Mouse (Mus musculus) stomach, postnatal 0 days (tissue): Measurements from ENCODE around the gene Lrch1. TPM values are rescaled to one million over a fixed set of nuclear protein-coding genes. Genes with fewer than 3 reads are reported as not detected.

ENCODE experiments used
- ATAC-seq: fragments of 200-750 bp; cut with Nextera tagmentation; 2 replicates; pipeline ENCODE4 v1.8.0; 2017; ENCODE audit not compliant: low FRiP score, low TSS enrichment
- DNase-seq: peaks from one replicate; pipeline ENCODE4 v3.0.0-alpha.2; 2016; ENCODE audit warnings: low spot score
- H3K27ac ChIP-seq: fragments of 300-500 bp; sonication (generic); replicated peaks from 2 replicates; pipeline ENCODE4 v1.5.1; 2014; ENCODE audit warnings: mild to moderate bottlenecking, control low read depth
- H3K27me3 ChIP-seq: fragments of 300-500 bp; sonication (generic); 2 replicates; pipeline ENCODE4 v1.6.1; 2014; ENCODE audit warnings: low read length; ENCODE audit not compliant: control insufficient read depth, insufficient read depth
- H3K36me3 ChIP-seq: fragments of 300-500 bp; sonication (generic); 2 replicates; pipeline ENCODE4 v1.6.1; 2014; ENCODE audit warnings: low read length, mixed read lengths; ENCODE audit not compliant: control insufficient read depth, insufficient read depth
- H3K4me1 ChIP-seq: fragments of 300-500 bp; sonication (generic); replicated peaks from 2 replicates; pipeline ENCODE4 v1.6.1; 2014; ENCODE audit warnings: antibody characterized with exemption; ENCODE audit not compliant: control insufficient read depth, insufficient read depth
- H3K4me2 ChIP-seq: fragments of 300-500 bp; sonication (generic); replicated peaks from 2 replicates; pipeline ENCODE4 v1.6.1; 2014; ENCODE audit warnings: low read depth, mild to moderate bottlenecking, control low read depth, moderate library complexity
- H3K4me3 ChIP-seq: fragments of 300-500 bp; sonication (generic); 2 replicates; pipeline ENCODE4 v1.5.1; 2014; ENCODE audit warnings: low read depth, low read length, control low read depth
- H3K9ac ChIP-seq: fragments of 300-500 bp; sonication (generic); 2 replicates; pipeline ENCODE4 v1.6.1; 2014; ENCODE audit warnings: mild to moderate bottlenecking, low read length, control low read depth, mixed read lengths
- H3K9me3 ChIP-seq: fragments of 300-500 bp; sonication (generic); 2 replicates; pipeline ENCODE4 v1.6.1; 2016; ENCODE audit warnings: low read length; ENCODE audit not compliant: control insufficient read depth
- CTCF ChIP-seq: IDR thresholded peaks from 2 replicates; pipeline ENCODE4 v1.5.1; 2016; ENCODE audit warnings: antibody characterized with exemption, low read depth, mild to moderate bottlenecking, moderate library complexity
- EP300 ChIP-seq: optimal IDR thresholded peaks from 2 replicates; pipeline ENCODE3; 2016; ENCODE audit warnings: antibody characterized with exemption
- WGBS: fragments of 180-500 bp; shearing (Covaris S2); extraction: QIAGEN DNeasy Blood & Tissue Kit; methylation state at CpG from one replicate; pipeline ENCODE4 v1.1.7; 2014; 5-methylcytosine and 5-hydroxymethylcytosine counted together
- polyA plus RNA-seq: library from polyadenylated mRNA; unstranded; fragments of >200 nt; fragmentation: Nextera tagmentation; extraction: Ambion mirVana; gene quantifications from 2 replicates; pipeline ENCODE4 v1.2.1, GENCODE M21; 2015

Gene Lrch1
- polyA plus RNA-seq, 1 experiment from 2014 or later = 11.7 TPM

DNA sequence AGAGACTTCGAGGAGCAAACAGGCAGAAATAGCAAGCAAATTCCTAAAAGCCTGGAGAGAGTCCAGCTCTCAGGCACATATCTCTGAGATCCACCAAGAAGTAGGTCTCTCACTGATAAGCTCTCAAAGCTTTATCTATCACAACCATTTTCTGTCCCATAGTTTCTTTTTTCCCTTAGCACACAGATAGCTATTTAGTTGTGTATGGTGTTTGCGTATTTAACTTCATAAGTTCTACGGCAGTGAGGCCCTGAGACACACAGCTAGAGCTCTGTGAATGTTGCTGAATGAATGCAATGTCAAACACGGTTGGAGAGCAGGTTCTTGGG is 78.8 kb downstream of the Lrch1 start:
- Histone ChIP-seq H3K4me3 (no peak overlapping the region), H3K27ac (0 out of 2 replicates have a peak overlapping the region, but pooled peaks have one; percentile 13), H3K36me3 (no peaks in the 10 kb centered on the region), H3K27me3 (no peaks in the 10 kb centered on the region), H3K4me2 (no peak overlapping the region), H3K4me1 (peaks cover 16% of the 10 kb centered on the region), H3K9me3 (no peaks in the 10 kb centered on the region), H3K9ac (no peak overlapping the region)
- TF ChIP-seq CTCF (no peak), EP300 (no peak)
- DNase-seq = no peak
- no peak for ATAC-seq
- WGBS = 65% methylated on average over 4 of the region's 4 CpGs

DNA sequence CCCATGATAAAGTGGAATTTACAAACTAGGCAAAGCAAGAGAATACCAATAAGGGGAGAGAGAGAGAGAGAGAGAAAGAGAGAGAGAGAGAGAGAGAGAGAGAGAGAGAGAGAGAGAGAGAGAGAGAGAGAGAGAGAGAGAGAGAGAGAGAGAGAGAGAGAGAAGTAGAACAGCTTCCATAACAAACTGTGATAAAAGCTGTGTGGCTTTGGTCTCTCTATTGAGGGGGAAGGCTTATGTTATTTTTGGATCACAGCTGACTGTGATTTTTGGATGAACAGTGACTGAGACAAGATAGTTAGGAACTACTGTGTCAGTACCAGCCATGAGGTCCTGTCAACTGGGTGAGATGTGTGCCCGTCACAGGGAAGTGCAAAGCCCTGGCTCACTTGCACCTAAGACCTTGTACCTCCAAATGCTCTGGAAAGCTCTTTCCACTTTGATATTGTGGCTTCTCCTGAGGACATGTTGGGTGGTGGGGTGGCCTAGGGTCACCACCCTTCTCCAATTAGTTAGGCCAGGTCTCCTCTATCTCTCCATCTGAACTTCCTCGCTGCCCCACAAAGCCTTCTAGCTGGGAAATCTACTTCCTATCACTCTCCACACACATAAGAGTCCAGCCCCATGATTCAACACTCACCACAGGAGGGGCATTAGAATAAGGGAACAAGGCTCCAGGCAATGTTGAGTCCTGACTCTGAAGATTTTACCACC is 79.3 kb downstream of the Lrch1 start:
- Histone ChIP-seq H3K9me3 (no peaks in the 10 kb centered on the region), H3K9ac (no peak overlapping the region), H3K4me1 (peaks cover 16% of the 10 kb centered on the region), H3K36me3 (no peaks in the 10 kb centered on the region), H3K27ac (0 out of 2 replicates have a peak overlapping the region, but pooled peaks have one; percentile 13), H3K4me2 (no peak overlapping the region), H3K4me3 (no peak overlapping the region), H3K27me3 (no peaks in the 10 kb centered on the region)
- DNase-seq = no peak
- TF ChIP-seq EP300 (no peak), CTCF (no peak)
- ATAC-seq = no peak
- WGBS = 63% methylated on average over 2 of the region's 2 CpGs

DNA sequence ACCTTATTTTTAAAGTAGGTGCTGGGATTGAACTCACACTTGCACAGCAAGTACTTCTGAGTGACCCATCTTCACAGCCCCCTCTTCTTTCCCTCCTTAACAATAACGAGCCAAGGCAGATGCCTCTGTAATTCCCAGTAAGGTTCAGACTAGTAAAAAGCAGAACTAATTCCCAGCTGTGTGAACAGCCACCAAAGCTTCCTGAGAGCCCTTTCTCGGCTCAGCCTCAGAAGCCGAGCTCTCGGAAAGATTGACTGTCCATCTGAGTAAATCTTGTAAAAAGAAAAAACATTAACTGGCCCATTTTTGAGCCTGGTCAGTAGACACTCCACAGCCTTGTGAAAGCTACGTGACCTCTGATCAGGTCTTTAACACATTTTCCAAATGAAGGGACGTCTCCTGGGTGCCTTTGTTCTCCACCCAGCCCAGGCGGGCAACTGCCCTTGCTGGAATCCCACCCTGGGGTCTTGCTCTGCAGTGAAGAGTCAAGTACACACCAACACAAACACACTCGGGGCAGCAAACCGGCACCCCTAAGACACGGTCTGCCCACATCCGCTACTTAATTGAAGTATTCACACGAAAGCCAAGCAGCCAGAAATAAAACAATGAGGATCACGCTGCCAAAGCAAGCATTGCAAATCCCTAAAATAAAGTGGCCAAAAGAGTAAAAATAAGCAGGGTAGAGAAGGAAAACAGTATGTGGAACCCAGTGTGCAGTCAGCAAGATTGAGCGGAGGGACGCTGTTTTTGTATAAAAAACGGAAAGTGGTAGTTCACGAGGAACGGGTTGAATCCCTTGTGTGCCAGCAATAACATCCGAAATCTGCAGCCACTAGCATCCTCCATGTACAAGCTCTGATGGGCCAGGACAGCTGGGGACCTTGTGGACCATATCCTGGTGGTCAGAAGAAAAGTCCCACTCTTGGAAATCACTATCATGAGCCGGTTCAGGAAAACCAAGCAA is 80.3 kb downstream of the Lrch1 start:
- ATAC-seq = no peak
- H3K9me3 ChIP-seq = no peaks in the 10 kb centered on the region
- no peak overlapping the region for H3K9ac ChIP-seq
- H3K27ac ChIP-seq = peak overlapping the region; percentile 45
- 57% methylated on average over 20 of the region's 20 CpGs for WGBS
- peak overlapping the region; percentile 31; the same call in 1 of the 2 replicates for H3K4me2 ChIP-seq
- TF ChIP-seq CTCF (no peak), EP300 (no peak)
- H3K4me1 ChIP-seq = peaks cover 16% of the 10 kb centered on the region
- H3K4me3 ChIP-seq = no peak overlapping the region
- H3K36me3 ChIP-seq = no peaks in the 10 kb centered on the region
- no peaks in the 10 kb centered on the region for H3K27me3 ChIP-seq
- no peak for DNase-seq

DNA sequence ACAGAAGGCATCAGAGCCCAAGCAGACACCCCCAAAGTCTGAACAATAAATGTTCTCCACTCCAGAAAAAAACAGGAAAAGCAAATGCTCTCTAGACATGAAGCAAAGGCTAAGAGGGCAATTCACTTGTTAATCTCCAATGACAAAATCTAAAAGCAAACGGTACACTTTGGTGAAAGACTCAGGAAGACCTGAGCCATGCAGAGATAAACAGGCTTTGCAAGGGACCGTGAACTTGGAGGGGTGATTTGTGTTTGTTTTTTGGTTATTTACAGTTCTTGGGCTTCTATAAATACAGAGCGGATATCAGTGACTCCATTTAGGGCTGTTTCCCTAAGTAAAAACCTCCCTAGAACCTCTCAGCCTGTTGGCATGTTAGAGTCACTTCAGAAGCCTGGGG is 81.9 kb downstream of the Lrch1 start:
- peak overlapping the region; percentile 20 for H3K27ac ChIP-seq
- WGBS = 19% methylated on average over 3 of the region's 3 CpGs
- TF ChIP-seq EP300 (no peak), CTCF (no peak)
- no peaks in the 10 kb centered on the region for H3K36me3 ChIP-seq
- H3K9ac ChIP-seq = no peak overlapping the region
- H3K4me3 ChIP-seq = no peak overlapping the region
- ATAC-seq (no peak), DNase-seq (no peak)
- H3K27me3 ChIP-seq = no peaks in the 10 kb centered on the region
- H3K9me3 ChIP-seq = no peaks in the 10 kb centered on the region
- no peak overlapping the region for H3K4me2 ChIP-seq
- H3K4me1 ChIP-seq = peaks cover 16% of the 10 kb centered on the region

DNA sequence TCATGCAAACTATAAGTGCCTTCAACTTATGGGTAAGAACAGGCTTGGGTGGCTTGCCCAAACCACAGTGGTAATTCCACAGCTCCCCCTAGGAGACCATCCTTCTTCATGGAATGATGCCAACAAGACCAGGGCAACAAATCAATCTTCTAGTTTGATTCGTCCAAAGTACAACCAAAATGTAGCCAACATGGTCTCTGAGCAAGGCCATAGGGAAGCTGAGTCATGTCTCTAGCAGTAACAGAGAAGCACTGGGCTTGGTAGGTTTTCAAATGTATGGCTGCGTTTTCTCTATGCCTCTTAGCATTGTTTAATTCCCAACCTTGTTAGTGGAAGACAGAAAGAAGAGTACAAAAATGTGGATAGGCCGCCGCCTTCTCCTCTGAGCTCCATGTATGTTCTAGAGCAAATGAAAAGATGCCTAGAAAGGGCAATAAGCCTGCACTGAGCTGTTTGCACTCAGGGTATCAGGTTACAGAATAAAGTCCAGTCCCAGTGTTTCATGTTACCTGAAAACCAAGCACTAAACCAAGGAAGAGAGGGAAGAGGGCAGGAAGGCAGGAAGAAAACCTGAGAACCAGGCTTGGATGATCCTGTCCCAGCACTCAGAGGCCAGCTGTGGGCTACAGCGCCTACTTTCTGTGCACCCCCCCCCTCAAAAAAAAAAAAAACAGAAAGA is 82.7 kb downstream of the Lrch1 start:
- peak; percentile 73 for ATAC-seq
- Histone ChIP-seq H3K27me3 (no peaks in the 10 kb centered on the region), H3K27ac (peak overlapping the region; percentile 20; the same call in 1 of the 2 replicates), H3K4me3 (no peak overlapping the region), H3K9ac (no peak overlapping the region), H3K36me3 (no peaks in the 10 kb centered on the region), H3K4me2 (no peak overlapping the region), H3K9me3 (no peaks in the 10 kb centered on the region), H3K4me1 (peaks cover 16% of the 10 kb centered on the region)
- 50% methylated on average over 5 of the region's 5 CpGs for WGBS
- no peak for TF ChIP-seq EP300
- DNase-seq = no peak
